Mouse (Mus musculus) kidney, postnatal 0 days (tissue): Measurements from ENCODE around the gene Mroh8. TPM values are rescaled to one million over a fixed set of nuclear protein-coding genes. Genes with fewer than 3 reads are reported as not detected.
A peak's percentile ranks its signal among the peaks of the same experiment; 100 is the strongest.

Source experiments
- ATAC-seq: fragments of 200-750 bp; cut with Nextera tagmentation; replicated peaks from 2 replicates; pipeline ENCODE4 v1.8.0; 2017; ENCODE audit warnings: low read depth, moderate number of reproducible peaks, moderate TSS enrichment, moderate library complexity; ENCODE audit not compliant: low FRiP score
- DNase-seq: peaks from one replicate; pipeline ENCODE4 v3.0.0-alpha.2; 2016; ENCODE audit warnings: low spot score
- H3K27ac ChIP-seq: fragments of 300-500 bp; sonication (generic); 2 replicates; pipeline ENCODE4 v1.5.1; 2014; ENCODE audit warnings: mild to moderate bottlenecking
- H3K27me3 ChIP-seq: fragments of 300-500 bp; sonication (generic); 2 replicates; pipeline ENCODE4 v1.6.1; 2014; ENCODE audit warnings: low read length, mixed read lengths; ENCODE audit not compliant: insufficient read depth
- H3K36me3 ChIP-seq: fragments of 300-500 bp; sonication (generic); 2 replicates; pipeline ENCODE4 v1.6.1; 2014; ENCODE audit warnings: low read length, mixed read lengths; ENCODE audit not compliant: insufficient read depth
- H3K4me1 ChIP-seq: fragments of 300-500 bp; sonication (generic); replicated peaks from 2 replicates; pipeline ENCODE4 v1.6.1; 2014; ENCODE audit warnings: antibody characterized with exemption, low read length, mixed read lengths; ENCODE audit not compliant: insufficient read depth
- H3K4me2 ChIP-seq: fragments of 300-500 bp; sonication (generic); 2 replicates; pipeline ENCODE4 v1.6.1; 2014; ENCODE audit warnings: mild to moderate bottlenecking, low read length, moderate library complexity, mixed read lengths
- H3K4me3 ChIP-seq: fragments of 300-500 bp; sonication (generic); replicated peaks from 2 replicates; pipeline ENCODE4 v1.5.1; 2014; ENCODE audit warnings: low read depth, low read length
- H3K9ac ChIP-seq: fragments of 300-500 bp; sonication (generic); 2 replicates; pipeline ENCODE4 v1.6.1; 2014; ENCODE audit warnings: low read depth, low read length
- H3K9me3 ChIP-seq: fragments of 300-500 bp; sonication (generic); replicated peaks from 2 replicates; pipeline ENCODE4 v1.6.1; 2016; ENCODE audit warnings: low read length, inconsistent platforms, mixed read lengths
- CTCF ChIP-seq: IDR thresholded peaks from 2 replicates; pipeline ENCODE4 v1.5.1; 2016; ENCODE audit warnings: antibody characterized with exemption, low read depth, mild to moderate bottlenecking, moderate library complexity
- WGBS: fragments of 180-500 bp; shearing (Covaris S2); extraction: QIAGEN DNeasy Blood & Tissue Kit; methylation state at CpG from one replicate; pipeline ENCODE4 v1.1.7; 2014; 5-methylcytosine and 5-hydroxymethylcytosine counted together
- polyA plus RNA-seq: library from polyadenylated mRNA; unstranded; fragments of >200 nt; fragmentation: Nextera tagmentation; extraction: Ambion mirVana; gene quantifications from 2 replicates; pipeline ENCODE4 v1.2.1, GENCODE M21; 2015

Gene Mroh8
- polyA plus RNA-seq, 1 experiment from 2014 or later: 0.29 TPM

- TF ChIP-seq CTCF: no peak
- H3K9ac ChIP-seq: peak within 1 kb of the TSS; percentile 82
- H3K9me3 ChIP-seq: no peaks in the 10 kb centered on the region
- H3K27me3 ChIP-seq: no peaks in the 10 kb centered on the region
- 0 out of 2 replicates have a peak, but pooled peaks cover 7% of the 10 kb centered on the region for H3K4me1 ChIP-seq
- under 1% methylated on average over 64 of the region's 64 CpGs for WGBS
- H3K27ac ChIP-seq: peak within 1 kb of the TSS; percentile 92
- DNase-seq (peak; percentile 98), ATAC-seq (peak; percentile 100)
- peak within 1 kb of the TSS; percentile 83 for H3K4me3 ChIP-seq
- 0 out of 2 replicates have a peak, but pooled peaks cover 3% of the 10 kb centered on the region for H3K36me3 ChIP-seq
- peak within 1 kb of the TSS; percentile 75 for H3K4me2 ChIP-seq
Observed at GRCm38 (mm10) chr2:157278717-157279415, 483 bp downstream of the Mroh8 start, which contains the start of gene Rpn2. TSS of gene Rpn2 (plus strand) at chr2:157279017.

GRCm38 (mm10) chr2:157263832-157264231 lies 15.5 kb downstream of the Mroh8 start:
- no peak for TF ChIP-seq CTCF
- H3K4me1 ChIP-seq: no peaks in the 10 kb centered on the region
- H3K4me3 ChIP-seq: no peak overlapping the region
- ATAC-seq (no peak), DNase-seq (no peak)
- no peaks in the 10 kb centered on the region for H3K36me3 ChIP-seq
- no peak overlapping the region for H3K4me2 ChIP-seq
- H3K9me3 ChIP-seq: no peaks in the 10 kb centered on the region
- no peak overlapping the region for H3K27ac ChIP-seq
- H3K9ac ChIP-seq: no peak overlapping the region
- H3K27me3 ChIP-seq: no peaks in the 10 kb centered on the region
- 51% methylated on average over 6 of the region's 6 CpGs for WGBS

GRCm38 (mm10) chr2:157263101-157263500 lies 16.2 kb downstream of the Mroh8 start:
- H3K27me3 ChIP-seq: no peaks in the 10 kb centered on the region
- H3K4me1 ChIP-seq: no peaks in the 10 kb centered on the region
- no peak overlapping the region for H3K4me2 ChIP-seq
- H3K9me3 ChIP-seq: no peaks in the 10 kb centered on the region
- no peak for DNase-seq
- no peak overlapping the region for H3K27ac ChIP-seq
- 87% methylated on average over 1 of the region's 1 CpGs for WGBS
- no peak for ATAC-seq
- no peak for TF ChIP-seq CTCF
- no peaks in the 10 kb centered on the region for H3K36me3 ChIP-seq
- no peak overlapping the region for H3K4me3 ChIP-seq
- no peak overlapping the region for H3K9ac ChIP-seq

- DNase-seq (no peak), ATAC-seq (no peak)
- WGBS: 37% methylated on average over 9 of the region's 9 CpGs
- Histone ChIP-seq H3K36me3 (no peaks in the 10 kb centered on the region), H3K9ac (no peak overlapping the region), H3K27me3 (no peaks in the 10 kb centered on the region), H3K4me2 (no peak overlapping the region), H3K27ac (no peak overlapping the region), H3K4me1 (no peaks in the 10 kb centered on the region), H3K4me3 (no peak overlapping the region), H3K9me3 (no peaks in the 10 kb centered on the region)
- no peak for TF ChIP-seq CTCF
Observed at GRCm38 (mm10) chr2:157262506-157262905, 16.8 kb downstream of the Mroh8 start.

- no peaks in the 10 kb centered on the region for H3K36me3 ChIP-seq
- no peak overlapping the region for H3K9ac ChIP-seq
- no peak for ATAC-seq
- no peaks in the 10 kb centered on the region for H3K4me1 ChIP-seq
- DNase-seq: no peak
- H3K27me3 ChIP-seq: no peaks in the 10 kb centered on the region
- no peak overlapping the region for H3K4me3 ChIP-seq
- WGBS: 78% methylated on average over 5 of the region's 5 CpGs
- no peaks in the 10 kb centered on the region for H3K9me3 ChIP-seq
- H3K27ac ChIP-seq: no peak overlapping the region
- TF ChIP-seq CTCF: no peak
- no peak overlapping the region for H3K4me2 ChIP-seq
Observed at GRCm38 (mm10) chr2:157261930-157262329, 17.4 kb downstream of the Mroh8 start.

- DNase-seq: peak; percentile 68
- no peak for ATAC-seq
- Histone ChIP-seq H3K9me3 (no peaks in the 10 kb centered on the region), H3K9ac (no peak overlapping the region), H3K27ac (no peak overlapping the region), H3K4me1 (no peaks in the 10 kb centered on the region), H3K4me2 (no peak overlapping the region), H3K4me3 (no peak overlapping the region), H3K36me3 (no peaks in the 10 kb centered on the region), H3K27me3 (no peaks in the 10 kb centered on the region)
- 3% methylated on average over 5 of the region's 5 CpGs for WGBS
- peak; percentile 76 for TF ChIP-seq CTCF
Observed at GRCm38 (mm10) chr2:157259720-157260119, 19.6 kb downstream of the Mroh8 start.
